Mouse (Mus musculus): Measurements from ENCODE around the gene Frmd8. TPM values are rescaled to one million over a fixed set of nuclear protein-coding genes. Genes with fewer than 3 reads are reported as not detected.

Gene Frmd8
- polyA plus RNA-seq, 1 experiment from 2014 or later: 44.6 TPM

DNA sequence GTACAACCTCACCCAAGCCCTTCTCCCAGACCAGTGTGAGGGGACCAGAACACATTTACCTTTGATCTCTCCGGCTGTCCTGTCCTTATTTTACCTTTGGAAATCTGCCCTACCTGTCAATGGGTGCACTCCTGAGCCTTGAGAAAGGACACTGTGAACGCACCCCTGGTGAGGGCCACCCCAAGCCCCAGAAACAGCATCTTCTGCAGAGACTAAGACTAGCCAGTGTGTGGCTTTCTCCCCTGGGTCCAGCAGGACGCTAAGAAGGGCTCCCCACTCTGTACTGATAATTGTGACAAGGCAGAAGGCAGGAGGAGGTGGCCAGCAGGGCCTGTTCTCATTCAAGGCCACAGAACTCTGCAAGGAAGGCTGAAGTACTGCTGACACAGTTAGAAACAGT, 3.8 kb upstream of the Frmd8 start:
- Histone ChIP-seq H3K27ac (replicated peaks) (no peak overlapping the region), H3K27me3 (replicated peaks; ENCODE audit: low read depth, poor library complexity, severe bottlenecking) (no peaks in the 10 kb centered on the region), H3K9me3 (no peaks in the 10 kb centered on the region), H3K4me1 (peaks cover 31% of the 10 kb centered on the region), H3K36me3 (replicated peaks) (no peaks in the 10 kb centered on the region), H3K4me3 (0 out of 2 replicates have a peak overlapping the region, but pooled peaks have one; percentile 31)
- 81% methylated on average over 3 of the region's 3 CpGs for WGBS
- DNase-seq (ENCODE audit: low spot score): no peak

GRCm38 (mm10) chr19:5878362-5878722, 3.3 kb upstream of the Frmd8 start:
- no peaks in the 10 kb centered on the region for H3K9me3 ChIP-seq
- 85% methylated on average over 7 of the region's 7 CpGs for WGBS
- peaks cover 37% of the 10 kb centered on the region for H3K4me1 ChIP-seq
- no peaks in the 10 kb centered on the region for H3K36me3 ChIP-seq (replicated peaks)
- DNase-seq (ENCODE audit: low spot score): no peak
- H3K4me3 ChIP-seq: peak overlapping the region; percentile 31; the same call in 1 of the 2 replicates
- H3K27ac ChIP-seq (replicated peaks): peak overlapping the region; percentile 58; the same call in 1 of the 2 replicates
- no peaks in the 10 kb centered on the region for H3K27me3 ChIP-seq (replicated peaks; ENCODE audit: low read depth, poor library complexity, severe bottlenecking)

DNA sequence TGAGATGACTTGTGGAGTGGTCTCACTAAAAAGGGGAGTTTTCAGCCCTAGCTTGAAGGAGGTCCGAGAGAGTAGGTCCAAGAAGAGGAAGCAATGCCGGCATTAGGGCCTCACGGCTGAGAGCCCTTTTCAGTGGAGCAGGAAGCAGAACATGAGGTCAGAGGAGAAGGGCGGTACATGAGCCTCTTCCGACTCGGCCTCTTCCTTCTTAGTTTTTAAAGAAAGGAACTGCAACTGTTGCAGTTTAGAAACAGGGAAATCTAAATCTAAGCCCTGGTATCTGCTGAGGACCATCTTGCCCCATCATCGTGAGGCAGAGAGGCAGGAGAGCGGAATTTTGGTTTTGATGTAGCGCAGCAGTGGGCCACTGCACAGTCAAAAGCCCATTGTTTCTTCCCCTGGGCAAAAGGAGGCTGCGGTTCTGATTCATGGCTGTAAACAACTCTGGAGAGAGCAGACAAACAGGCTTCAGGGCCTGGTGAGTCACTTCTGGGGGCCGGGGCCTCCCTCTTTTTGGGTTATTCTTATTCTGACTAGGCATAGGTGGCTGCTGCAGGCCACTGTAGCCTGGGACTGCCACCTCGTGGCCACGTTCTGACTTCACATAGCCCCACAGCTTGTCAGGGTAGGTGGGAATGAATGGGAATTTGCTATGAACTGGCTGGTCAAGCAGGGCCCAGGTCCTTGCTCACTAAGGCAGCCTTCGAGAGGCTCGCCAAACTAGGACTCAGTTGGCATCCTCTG, 2.7 kb upstream of the Frmd8 start, which contains the start of gene Slc25a45:
Gene Slc25a45 (plus strand): TSS at position 191 of the 744 bp plus-strand sequence.
- peak; percentile 79 for DNase-seq (ENCODE audit: low spot score)
- Histone ChIP-seq H3K27ac (replicated peaks) (peak within 1 kb of the TSS; percentile 58), H3K4me3 (peak within 1 kb of the TSS; percentile 31; the same call in 1 of the 2 replicates), H3K27me3 (replicated peaks; ENCODE audit: low read depth, poor library complexity, severe bottlenecking) (no peaks in the 10 kb centered on the region), H3K4me1 (peaks cover 42% of the 10 kb centered on the region), H3K9me3 (no peaks in the 10 kb centered on the region), H3K36me3 (replicated peaks) (peaks cover 5% of the 10 kb centered on the region)
- 47% methylated on average over 15 of the region's 15 CpGs for whole genome bisulfite sequencing

GRCm38 (mm10) chr19:5874391-5874968, 594 bp downstream of the Frmd8 start:
- Histone ChIP-seq H3K27ac (replicated peaks) (peak overlapping the region; percentile 88), H3K4me3 (peak overlapping the region; percentile 83), H3K9me3 (no peaks in the 10 kb centered on the region), H3K4me1 (peaks cover 71% of the 10 kb centered on the region), H3K36me3 (replicated peaks) (peaks cover 29% of the 10 kb centered on the region), H3K27me3 (replicated peaks; ENCODE audit: low read depth, poor library complexity, severe bottlenecking) (no peaks in the 10 kb centered on the region)
- WGBS: 15% methylated on average over 13 of the region's 13 CpGs
- DNase-seq (ENCODE audit: low spot score): no peak

- Histone ChIP-seq H3K4me3 (peak overlapping the region; percentile 83; the same call in 1 of the 2 replicates), H3K9me3 (no peaks in the 10 kb centered on the region), H3K27me3 (replicated peaks; ENCODE audit: low read depth, poor library complexity, severe bottlenecking) (no peaks in the 10 kb centered on the region), H3K4me1 (peaks cover 64% of the 10 kb centered on the region), H3K27ac (replicated peaks) (peak overlapping the region; percentile 30; the same call in 1 of the 2 replicates), H3K36me3 (replicated peaks) (peaks cover 44% of the 10 kb centered on the region)
- DNase-seq (ENCODE audit: low spot score): no peak
- WGBS: 89% methylated on average over 19 of the region's 19 CpGs
These were observed 2.0 kb downstream of the Frmd8 start for GRCm38 (mm10) chr19:5872931-5873556.

DNA sequence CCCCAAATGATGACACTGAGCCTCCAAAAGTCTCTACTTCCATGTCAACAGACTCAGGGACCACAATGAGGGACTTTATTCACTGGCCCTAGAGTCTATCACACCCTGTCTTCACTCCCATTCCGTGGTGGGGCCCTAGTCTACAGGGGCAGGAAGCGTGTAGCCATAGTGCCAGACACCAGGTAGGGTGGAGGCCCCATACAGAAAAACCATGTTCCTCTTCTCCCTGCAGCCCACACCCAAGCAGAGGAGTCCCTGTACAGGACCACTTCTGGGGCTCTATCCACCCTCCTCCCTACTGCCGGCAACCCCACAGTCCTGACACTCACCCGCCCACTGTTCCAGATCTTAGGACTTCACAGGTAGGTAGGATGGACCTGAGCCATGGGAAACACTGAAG, 2.5 kb downstream of the Frmd8 start:
- WGBS: 89% methylated on average over 4 of the region's 4 CpGs
- Histone ChIP-seq H3K27me3 (replicated peaks; ENCODE audit: low read depth, poor library complexity, severe bottlenecking) (no peaks in the 10 kb centered on the region), H3K36me3 (replicated peaks) (peaks cover 49% of the 10 kb centered on the region), H3K4me1 (peaks cover 63% of the 10 kb centered on the region), H3K27ac (replicated peaks) (peak overlapping the region; percentile 30; the same call in 1 of the 2 replicates), H3K4me3 (peak overlapping the region; percentile 83; the same call in 1 of the 2 replicates), H3K9me3 (no peaks in the 10 kb centered on the region)
- no peak for DNase-seq (ENCODE audit: low spot score)

- Histone ChIP-seq H3K36me3 (replicated peaks) (peaks cover 57% of the 10 kb centered on the region), H3K4me3 (peak overlapping the region; percentile 45)
- DNase-seq (ENCODE audit: low spot score): no peak
These were observed 3.4 kb downstream of the Frmd8 start for GRCm38 (mm10) chr19:5871683-5872082.

GRCm38 (mm10) chr19:5871273-5871672, 3.8 kb downstream of the Frmd8 start:
- no peaks in the 10 kb centered on the region for H3K9me3 ChIP-seq
- peak; percentile 84 for DNase-seq (ENCODE audit: low spot score)
- H3K27me3 ChIP-seq (replicated peaks; ENCODE audit: low read depth, poor library complexity, severe bottlenecking): no peaks in the 10 kb centered on the region
- peak overlapping the region; percentile 89 for H3K27ac ChIP-seq (replicated peaks)
- 4% methylated on average over 7 of the region's 7 CpGs for WGBS
- peaks cover 61% of the 10 kb centered on the region for H3K4me1 ChIP-seq
- peaks cover 61% of the 10 kb centered on the region for H3K36me3 ChIP-seq (replicated peaks)
- peak overlapping the region; percentile 45 for H3K4me3 ChIP-seq

More at GRCm38 (mm10) chr19:5871683-5872082, 3.4 kb downstream of the Frmd8 start:
- H3K4me1 ChIP-seq: peaks cover 61% of the 10 kb centered on the region
- WGBS: 42% methylated on average over 6 of the region's 6 CpGs
- H3K27ac ChIP-seq (replicated peaks): peak overlapping the region; percentile 89
- H3K27me3 ChIP-seq (replicated peaks; ENCODE audit: low read depth, poor library complexity, severe bottlenecking): no peaks in the 10 kb centered on the region
- H3K9me3 ChIP-seq: no peaks in the 10 kb centered on the region

- Histone ChIP-seq H3K9me3 (no peaks in the 10 kb centered on the region), H3K4me3 (no peak overlapping the region), H3K4me1 (peaks cover 39% of the 10 kb centered on the region), H3K36me3 (replicated peaks) (peaks cover 91% of the 10 kb centered on the region), H3K27me3 (replicated peaks; ENCODE audit: low read depth, poor library complexity, severe bottlenecking) (no peaks in the 10 kb centered on the region), H3K27ac (replicated peaks) (0 out of 2 replicates have a peak overlapping the region, but pooled peaks have one; percentile 11)
- no peak for DNase-seq (ENCODE audit: low spot score)
- WGBS: 88% methylated on average over 6 of the region's 6 CpGs
These were observed 7.0 kb downstream of the Frmd8 start for GRCm38 (mm10) chr19:5868096-5868495.

GRCm38 (mm10) chr19:5864710-5865398, 10.2 kb downstream of the Frmd8 start:
- Histone ChIP-seq H3K4me3 (no peak overlapping the region), H3K27ac (replicated peaks) (no peak overlapping the region), H3K4me1 (peaks cover 8% of the 10 kb centered on the region; the same call in 1 of the 2 replicates), H3K36me3 (replicated peaks) (peaks cover 100% of the 10 kb centered on the region), H3K27me3 (replicated peaks; ENCODE audit: low read depth, poor library complexity, severe bottlenecking) (no peaks in the 10 kb centered on the region), H3K9me3 (peaks cover 12% of the 10 kb centered on the region)
- 96% methylated on average over 20 of the region's 20 CpGs for WGBS
- DNase-seq (ENCODE audit: low spot score): no peak

- Histone ChIP-seq H3K4me3 (no peak overlapping the region), H3K27me3 (replicated peaks; ENCODE audit: low read depth, poor library complexity, severe bottlenecking) (no peaks in the 10 kb centered on the region), H3K9me3 (peaks cover 12% of the 10 kb centered on the region), H3K36me3 (replicated peaks) (peaks cover 100% of the 10 kb centered on the region), H3K27ac (replicated peaks) (no peak overlapping the region), H3K4me1 (0 out of 2 replicates have a peak, but pooled peaks cover 7% of the 10 kb centered on the region)
- 91% methylated on average over 5 of the region's 5 CpGs for WGBS
- no peak for DNase-seq (ENCODE audit: low spot score)
These were observed 11.3 kb downstream of the Frmd8 start for GRCm38 (mm10) chr19:5863776-5864175.
